Mouse (Mus musculus) layer of hippocampus, postnatal 36 days (tissue): Measurements from ENCODE around the gene Wars. TPM values are rescaled to one million over a fixed set of nuclear protein-coding genes. Genes with fewer than 3 reads are reported as not detected.
A peak's percentile ranks its signal among the peaks of the same experiment; 100 is the strongest.
"Not testable (repeated sequence)": the region's sequence is repeated elsewhere in the genome, so short reads cannot be mapped to it uniquely, and the experiment has no call there.

Source experiments
- DNase-seq, 2 experiments: peaks; one replicate each; pipeline ENCODE4 v3.0.0; 2022
- total RNA-seq, 2 experiments: library from RNA; stranded (reverse); gene quantifications; 2 replicates each; pipeline ENCODE4 v1.2.3; 2021

Wars gene
- total RNA-seq, 2 experiments from 2014 or later, result 83.6 to 85.6 TPM

- no peak for DNase-seq
These were observed 38.9 kb downstream of the Wars start for GRCm38 (mm10) chr12:108855081-108855480.

GRCm38 (mm10) chr12:108852822-108853221 lies 41.2 kb downstream of the Wars start:
- no peak for DNase-seq

- no peak for DNase-seq
These were observed 43.1 kb downstream of the Wars start for GRCm38 (mm10) chr12:108850886-108851285.

- no peak for DNase-seq
These were observed 43.8 kb downstream of the Wars start for GRCm38 (mm10) chr12:108850129-108850528.

- DNase-seq, result no peak
These were observed 44.4 kb downstream of the Wars start for GRCm38 (mm10) chr12:108849488-108850022.

GRCm38 (mm10) chr12:108848033-108848432 lies 45.9 kb downstream of the Wars start:
- DNase-seq, result not testable (repeated sequence)

- DNase-seq, result no peak
These were observed 51.3 kb downstream of the Wars start for GRCm38 (mm10) chr12:108842663-108843062.

- no peak for DNase-seq
These were observed 52.8 kb downstream of the Wars start for GRCm38 (mm10) chr12:108841181-108841580.

- no peak for DNase-seq
These were observed 57.3 kb downstream of the Wars start for GRCm38 (mm10) chr12:108836722-108837121.

GRCm38 (mm10) chr12:108835840-108836409 lies 58.0 kb downstream of the Wars start, which contains the start of the genes Slc25a29 and Slc25a47:
TSS of gene Slc25a29 (minus strand) at chr12:108835883.
TSS of gene Slc25a47 (plus strand) at chr12:108836046.
- DNase-seq, result peak; percentile 94 to 97

- no peak for DNase-seq
These were observed 58.6 kb downstream of the Wars start for GRCm38 (mm10) chr12:108835208-108835839.

- DNase-seq, result no peak
These were observed 59.2 kb downstream of the Wars start for GRCm38 (mm10) chr12:108834786-108835185.

GRCm38 (mm10) chr12:108834337-108834736 lies 59.6 kb downstream of the Wars start:
- DNase-seq, result no peak

GRCm38 (mm10) chr12:108833408-108833807 lies 60.6 kb downstream of the Wars start:
- DNase-seq, result no peak

GRCm38 (mm10) chr12:108832851-108833250 lies 61.1 kb downstream of the Wars start:
- DNase-seq, result peak in 1 of 2 experiments; percentile 47

GRCm38 (mm10) chr12:108831966-108832643 lies 61.9 kb downstream of the Wars start:
- DNase-seq, result peak in 1 of 2 experiments; percentile 43

- DNase-seq, result no peak
These were observed 63.6 kb downstream of the Wars start for GRCm38 (mm10) chr12:108830358-108830757.

GRCm38 (mm10) chr12:108829636-108830035 lies 64.3 kb downstream of the Wars start:
- no peak for DNase-seq

GRCm38 (mm10) chr12:108827641-108828040 lies 66.3 kb downstream of the Wars start:
- no peak for DNase-seq

GRCm38 (mm10) chr12:108826958-108827535 lies 66.9 kb downstream of the Wars start:
- DNase-seq, result no peak

GRCm38 (mm10) chr12:108826282-108826957 lies 67.6 kb downstream of the Wars start:
- no peak for DNase-seq

GRCm38 (mm10) chr12:108825561-108826224 lies 68.3 kb downstream of the Wars start:
- DNase-seq, result no peak
